Mouse (Mus musculus) brain, embryonic 14.5 days (tissue): ENCODE data around the gene Atxn1l.

ENCODE experiments used
- CTCF ChIP-seq: fragments of 200-500 bp; IDR thresholded peaks from 2 replicates; pipeline ENCODE4 v1.5.1; 2012; ENCODE audit warnings: inconsistent platforms, mild to moderate bottlenecking, moderate library complexity, borderline replicate concordance; ENCODE audit not compliant: insufficient read depth, insufficient read length; ENCODE audit errors: extremely low read depth
- POLR2A ChIP-seq: fragments of 200-500 bp; IDR thresholded peaks from 2 replicates; pipeline ENCODE4 v1.6.1; 2012; ENCODE audit warnings: mild to moderate bottlenecking, inconsistent platforms, borderline replicate concordance; ENCODE audit not compliant: poor library complexity, insufficient read depth, insufficient read length, severe bottlenecking; ENCODE audit errors: extremely low read depth

DNA sequence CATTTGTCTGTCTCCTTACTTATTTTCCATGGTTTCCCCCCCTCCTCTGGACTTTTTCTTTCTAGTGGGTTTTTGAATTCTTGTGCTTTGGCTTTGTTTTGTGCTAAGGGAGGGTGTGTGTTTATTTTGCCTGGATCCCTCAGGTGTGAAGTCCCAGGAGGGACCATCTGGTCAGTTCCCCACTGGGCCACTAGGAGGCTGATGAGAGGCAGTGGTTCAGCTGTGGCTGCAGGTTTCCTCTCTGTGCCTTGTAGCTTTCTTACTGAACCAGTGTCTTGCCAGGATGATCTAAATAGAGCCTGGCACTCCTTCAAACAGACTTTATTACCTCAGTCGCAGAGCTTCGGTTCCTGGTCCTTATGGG is 30.7 kb downstream of the Atxn1l start:
- TF ChIP-seq POLR2A (no peak), CTCF (peak; percentile 93)
